Mouse (Mus musculus) liver, postnatal 0 days (tissue): ENCODE measurements at regions not wholly inside any gene's neighbourhood (a gene's known extent, or its start where the extent isn't known, plus 50 kb on each side); places are given as distances from the start of the nearest gene placed in this dataset.

Experiments used
- ATAC-seq: fragments of 200-750 bp; cut with Nextera tagmentation; 2 replicates; pipeline ENCODE4 v1.8.0; 2017; ENCODE audit warnings: mild to moderate bottlenecking, moderate library complexity
- DNase-seq: peaks from one replicate; pipeline ENCODE4 v3.0.0-alpha.2; 2016
- H3K27ac ChIP-seq: fragments of 300-500 bp; sonication (generic); 2 replicates; pipeline ENCODE4 v1.5.1; 2014; ENCODE audit warnings: antibody characterized with exemption, moderate library complexity, mild to moderate bottlenecking, low read depth
- H3K27me3 ChIP-seq: fragments of 300-500 bp; sonication (generic); 2 replicates; pipeline ENCODE4 v1.6.1; 2014; ENCODE audit warnings: low read length, control low read depth, mixed read lengths; ENCODE audit not compliant: insufficient read depth
- H3K36me3 ChIP-seq: fragments of 300-500 bp; sonication (generic); replicated peaks from 2 replicates; pipeline ENCODE4 v1.6.1; 2014; ENCODE audit warnings: mild to moderate bottlenecking, control low read depth, low read length, moderate library complexity, mixed read lengths; ENCODE audit not compliant: insufficient read depth
- H3K4me1 ChIP-seq: fragments of 300-500 bp; sonication (generic); 2 replicates; pipeline ENCODE4 v1.6.1; 2014; ENCODE audit warnings: antibody characterized with exemption, mild to moderate bottlenecking, control low read depth; ENCODE audit not compliant: insufficient read depth
- H3K4me2 ChIP-seq: fragments of 300-500 bp; sonication (generic); 2 replicates; pipeline ENCODE4 v1.6.1; 2014; ENCODE audit warnings: low read depth, mild to moderate bottlenecking, low read length, moderate library complexity, mixed read lengths
- H3K4me3 ChIP-seq: fragments of 300-500 bp; sonication (generic); 2 replicates; pipeline ENCODE4 v1.5.1; 2014; ENCODE audit warnings: low read depth, low read length
- H3K9ac ChIP-seq: fragments of 300-500 bp; sonication (generic); replicated peaks from 2 replicates; pipeline ENCODE4 v1.6.1; 2014; ENCODE audit warnings: mild to moderate bottlenecking, moderate library complexity
- H3K9me3 ChIP-seq: fragments of 300-500 bp; sonication (generic); 2 replicates; pipeline ENCODE4 v1.6.1; 2016; ENCODE audit warnings: mild to moderate bottlenecking, control low read depth, low read length, mixed read lengths
- CTCF ChIP-seq: sonication (generic); IDR thresholded peaks from 2 replicates; pipeline ENCODE4 v1.5.1; 2016; ENCODE audit warnings: antibody characterized with exemption, low read depth
- EP300 ChIP-seq: IDR thresholded peaks from 2 replicates; pipeline ENCODE4 v1.6.1; 2016; ENCODE audit warnings: antibody characterized with exemption, low read depth, mild to moderate bottlenecking
- WGBS: fragments of 180-500 bp; shearing (Covaris S2); extraction: QIAGEN DNeasy Blood & Tissue Kit; methylation state at CpG from one replicate; pipeline ENCODE4 v1.1.7; 2014; ENCODE audit not compliant: insufficient replicate concordance; 5-methylcytosine and 5-hydroxymethylcytosine counted together

- no peak for ATAC-seq
Measured at GRCm38 (mm10) chr9:115661834-115662425, 247.3 kb upstream of the Gadl1 start.

GRCm38 (mm10) chr9:115665337-115666004 lies 243.8 kb upstream of the Gadl1 start:
- Histone ChIP-seq H3K27ac (no peak overlapping the region), H3K4me3 (no peak overlapping the region), H3K9ac (no peak overlapping the region), H3K4me2 (no peak overlapping the region), H3K4me1 (no peaks in the 10 kb centered on the region), H3K36me3 (no peaks in the 10 kb centered on the region), H3K9me3 (no peaks in the 10 kb centered on the region), H3K27me3 (no peaks in the 10 kb centered on the region)
- 47% methylated on average over 5 of the region's 5 CpGs for WGBS
- no peak for DNase-seq
- peak; percentile 65 for ATAC-seq
- TF ChIP-seq CTCF (no peak), EP300 (peak; percentile 63)

More at GRCm38 (mm10) chr9:115661834-115662425, 247.3 kb upstream of the Gadl1 start:
- Histone ChIP-seq H3K4me2 (no peak overlapping the region), H3K27ac (no peak overlapping the region), H3K9ac (no peak overlapping the region), H3K4me1 (no peaks in the 10 kb centered on the region), H3K4me3 (no peak overlapping the region), H3K36me3 (no peaks in the 10 kb centered on the region), H3K9me3 (0 out of 2 replicates have a peak, but pooled peaks cover 3% of the 10 kb centered on the region), H3K27me3 (no peaks in the 10 kb centered on the region)
- no peak for DNase-seq
- 73% methylated on average over 5 of the region's 5 CpGs for WGBS
- no peak for TF ChIP-seq CTCF
- TF ChIP-seq EP300: no peak

- DNase-seq: no peak
- WGBS: 80% methylated on average over 3 of the region's 3 CpGs
- no peak for TF ChIP-seq CTCF
- no peak for TF ChIP-seq EP300
- Histone ChIP-seq H3K27me3 (no peaks in the 10 kb centered on the region), H3K27ac (no peak overlapping the region), H3K4me1 (no peaks in the 10 kb centered on the region), H3K4me2 (no peak overlapping the region), H3K36me3 (no peaks in the 10 kb centered on the region), H3K4me3 (no peak overlapping the region), H3K9ac (no peak overlapping the region), H3K9me3 (no peaks in the 10 kb centered on the region)
- no peak for ATAC-seq
Measured at GRCm38 (mm10) chr9:115666530-115666929, 242.7 kb upstream of the Gadl1 start.

- DNase-seq: no peak
- H3K9me3 ChIP-seq: no peaks in the 10 kb centered on the region
- H3K4me1 ChIP-seq: no peaks in the 10 kb centered on the region
- no peak overlapping the region for H3K9ac ChIP-seq
- H3K36me3 ChIP-seq: no peaks in the 10 kb centered on the region
- H3K27ac ChIP-seq: no peak overlapping the region
- no peak overlapping the region for H3K4me3 ChIP-seq
- no peak for ATAC-seq
- H3K4me2 ChIP-seq: no peak overlapping the region
- 31% methylated on average over 9 of the region's 9 CpGs for WGBS
- TF ChIP-seq CTCF (no peak), EP300 (0 out of 2 replicates have a peak, but pooled peaks have one; percentile 31)
- H3K27me3 ChIP-seq: no peaks in the 10 kb centered on the region
Measured at GRCm38 (mm10) chr9:115680703-115681576, 228.3 kb upstream of the Gadl1 start.

- Histone ChIP-seq H3K9ac (no peak overlapping the region), H3K9me3 (no peaks in the 10 kb centered on the region), H3K27ac (no peak overlapping the region), H3K4me2 (no peak overlapping the region), H3K4me1 (no peaks in the 10 kb centered on the region), H3K36me3 (no peaks in the 10 kb centered on the region), H3K4me3 (no peak overlapping the region), H3K27me3 (no peaks in the 10 kb centered on the region)
- ATAC-seq: no peak
- TF ChIP-seq EP300 (no peak), CTCF (no peak)
- no peak for DNase-seq
- WGBS: 69% methylated on average over 9 of the region's 9 CpGs
Measured at GRCm38 (mm10) chr9:115681841-115682240, 227.4 kb upstream of the Gadl1 start.

- TF ChIP-seq CTCF (no peak), EP300 (no peak)
- DNase-seq (no peak), ATAC-seq (no peak)
- Histone ChIP-seq H3K4me1 (no peaks in the 10 kb centered on the region), H3K4me2 (no peak overlapping the region), H3K9me3 (no peaks in the 10 kb centered on the region), H3K36me3 (no peaks in the 10 kb centered on the region), H3K27ac (no peak overlapping the region), H3K4me3 (no peak overlapping the region), H3K9ac (no peak overlapping the region), H3K27me3 (no peaks in the 10 kb centered on the region)
Measured at GRCm38 (mm10) chr9:115683951-115684350, 225.3 kb upstream of the Gadl1 start.
